Mouse (Mus musculus): ENCODE measurements at regions not wholly inside any gene's neighbourhood (a gene's known extent, or its start where the extent isn't known, plus 50 kb on each side); places are given as distances from the start of the nearest gene placed in this dataset.

- no peak for DNase-seq
These were observed 775.6 kb upstream of the Fam98a start for GRCm38 (mm10) chr17:76327371-76327770.

- peak in 1 of 2 experiments; percentile 6 for DNase-seq
These were observed 742.9 kb upstream of the Fam98a start for GRCm38 (mm10) chr17:76294630-76295029.
